Mouse (Mus musculus): ENCODE data around the gene Tsfm. TPM values are rescaled to one million over a fixed set of nuclear protein-coding genes. Genes with fewer than 3 reads are reported as not detected.
A peak's percentile ranks its signal among the peaks of the same experiment; 100 is the strongest.

Tsfm gene
- polyA plus RNA-seq, 1 experiment from 2014 or later, result 61.0 TPM

- DNase-seq (ENCODE audit: low spot score) (no peak), ATAC-seq (ENCODE audit: low read depth) (no peak)
- H3K4me1 ChIP-seq (ENCODE audit: control insufficient read depth, insufficient read depth, low read length), result peaks cover 24% of the 10 kb centered on the region
- whole genome bisulfite sequencing, result 19% methylated on average over 7 of the region's 7 CpGs
- H3K27ac ChIP-seq (replicated peaks; ENCODE audit: low read depth, low read length), result peak overlapping the region; percentile 77; the same call in 1 of the 2 replicates
- H3K9me3 ChIP-seq (ENCODE audit: control insufficient read depth, low read length), result no peaks in the 10 kb centered on the region
- no peaks in the 10 kb centered on the region for H3K36me3 ChIP-seq (ENCODE audit: control insufficient read depth, insufficient read depth, low read length)
- no peak overlapping the region for H3K4me3 ChIP-seq (ENCODE audit: low read depth, low read length)
- no peak overlapping the region for H3K4me2 ChIP-seq (ENCODE audit: low read depth, low read length)
- H3K27me3 ChIP-seq (replicated peaks; ENCODE audit: control insufficient read depth, insufficient read depth, low read length), result no peaks in the 10 kb centered on the region
- no peak overlapping the region for H3K9ac ChIP-seq (ENCODE audit: low read depth, low read length)
These were observed 57.7 kb downstream of the Tsfm start for GRCm38 (mm10) chr10:126972988-126973387.

- Histone ChIP-seq H3K9ac (ENCODE audit: low read depth, low read length) (0 out of 2 replicates have a peak overlapping the region, but pooled peaks have one; percentile 21), H3K36me3 (ENCODE audit: control insufficient read depth, insufficient read depth, low read length) (no peaks in the 10 kb centered on the region), H3K27ac (replicated peaks; ENCODE audit: low read depth, low read length) (peak overlapping the region; percentile 77), H3K27me3 (replicated peaks; ENCODE audit: control insufficient read depth, insufficient read depth, low read length) (no peaks in the 10 kb centered on the region), H3K4me3 (ENCODE audit: low read depth, low read length) (no peak overlapping the region), H3K9me3 (ENCODE audit: control insufficient read depth, low read length) (no peaks in the 10 kb centered on the region), H3K4me2 (ENCODE audit: low read depth, low read length) (peak overlapping the region; percentile 32), H3K4me1 (ENCODE audit: control insufficient read depth, insufficient read depth, low read length) (peaks cover 18% of the 10 kb centered on the region)
- DNase-seq (ENCODE audit: low spot score), result peak; percentile 95
- ATAC-seq (ENCODE audit: low read depth), result peak; percentile 95
- 6% methylated on average over 12 of the region's 13 CpGs for WGBS
These were observed 58.5 kb downstream of the Tsfm start for GRCm38 (mm10) chr10:126972051-126972725.

- Histone ChIP-seq H3K27ac (replicated peaks; ENCODE audit: low read depth, low read length) (peak overlapping the region; percentile 77), H3K4me1 (ENCODE audit: control insufficient read depth, insufficient read depth, low read length) (peaks cover 18% of the 10 kb centered on the region), H3K9ac (ENCODE audit: low read depth, low read length) (0 out of 2 replicates have a peak overlapping the region, but pooled peaks have one; percentile 21), H3K27me3 (replicated peaks; ENCODE audit: control insufficient read depth, insufficient read depth, low read length) (no peaks in the 10 kb centered on the region), H3K4me2 (ENCODE audit: low read depth, low read length) (peak overlapping the region; percentile 32), H3K4me3 (ENCODE audit: low read depth, low read length) (no peak overlapping the region), H3K9me3 (ENCODE audit: control insufficient read depth, low read length) (no peaks in the 10 kb centered on the region), H3K36me3 (ENCODE audit: control insufficient read depth, insufficient read depth, low read length) (no peaks in the 10 kb centered on the region)
- DNase-seq (ENCODE audit: low spot score) (no peak), ATAC-seq (ENCODE audit: low read depth) (peak; percentile 19; the same call in 1 of the 2 replicates)
- 13% methylated on average over 12 of the region's 12 CpGs for WGBS
These were observed 59.1 kb downstream of the Tsfm start for GRCm38 (mm10) chr10:126971363-126972050.

GRCm38 (mm10) chr10:126963821-126964220, 66.8 kb downstream of the Tsfm start:
- Histone ChIP-seq H3K4me3 (ENCODE audit: low read depth, low read length) (no peak overlapping the region), H3K9ac (ENCODE audit: low read depth, low read length) (no peak overlapping the region), H3K27ac (replicated peaks; ENCODE audit: low read depth, low read length) (peak overlapping the region; percentile 95), H3K27me3 (replicated peaks; ENCODE audit: control insufficient read depth, insufficient read depth, low read length) (no peaks in the 10 kb centered on the region), H3K4me1 (ENCODE audit: control insufficient read depth, insufficient read depth, low read length) (peaks cover 21% of the 10 kb centered on the region), H3K36me3 (ENCODE audit: control insufficient read depth, insufficient read depth, low read length) (no peaks in the 10 kb centered on the region), H3K4me2 (ENCODE audit: low read depth, low read length) (no peak overlapping the region), H3K9me3 (ENCODE audit: control insufficient read depth, low read length) (no peaks in the 10 kb centered on the region)
- ATAC-seq (ENCODE audit: low read depth) (no peak), DNase-seq (ENCODE audit: low spot score) (no peak)
- 89% methylated on average over 8 of the region's 8 CpGs for WGBS

GRCm38 (mm10) chr10:126962966-126963330, 67.7 kb downstream of the Tsfm start:
- peaks cover 21% of the 10 kb centered on the region for H3K4me1 ChIP-seq (ENCODE audit: control insufficient read depth, insufficient read depth, low read length)
- no peak for ATAC-seq (ENCODE audit: low read depth)
- H3K27me3 ChIP-seq (replicated peaks; ENCODE audit: control insufficient read depth, insufficient read depth, low read length), result no peaks in the 10 kb centered on the region
- H3K36me3 ChIP-seq (ENCODE audit: control insufficient read depth, insufficient read depth, low read length), result no peaks in the 10 kb centered on the region
- H3K4me2 ChIP-seq (ENCODE audit: low read depth, low read length), result 0 out of 2 replicates have a peak overlapping the region, but pooled peaks have one; percentile 33
- H3K4me3 ChIP-seq (ENCODE audit: low read depth, low read length), result no peak overlapping the region
- WGBS, result 24% methylated on average over 6 of the region's 6 CpGs
- peak overlapping the region; percentile 50 for H3K9ac ChIP-seq (ENCODE audit: low read depth, low read length)
- H3K27ac ChIP-seq (replicated peaks; ENCODE audit: low read depth, low read length), result peak overlapping the region; percentile 95
- H3K9me3 ChIP-seq (ENCODE audit: control insufficient read depth, low read length), result no peaks in the 10 kb centered on the region
- peak; percentile 52 for DNase-seq (ENCODE audit: low spot score)

GRCm38 (mm10) chr10:126962271-126962965, 68.2 kb downstream of the Tsfm start:
- Histone ChIP-seq H3K4me2 (ENCODE audit: low read depth, low read length) (peak overlapping the region; percentile 33), H3K9me3 (ENCODE audit: control insufficient read depth, low read length) (no peaks in the 10 kb centered on the region), H3K4me1 (ENCODE audit: control insufficient read depth, insufficient read depth, low read length) (peaks cover 25% of the 10 kb centered on the region), H3K36me3 (ENCODE audit: control insufficient read depth, insufficient read depth, low read length) (no peaks in the 10 kb centered on the region), H3K27me3 (replicated peaks; ENCODE audit: control insufficient read depth, insufficient read depth, low read length) (no peaks in the 10 kb centered on the region), H3K9ac (ENCODE audit: low read depth, low read length) (peak overlapping the region; percentile 47), H3K27ac (replicated peaks; ENCODE audit: low read depth, low read length) (peak overlapping the region; percentile 95), H3K4me3 (ENCODE audit: low read depth, low read length) (no peak overlapping the region)
- WGBS, result 20% methylated on average over 15 of the region's 15 CpGs
- DNase-seq (ENCODE audit: low spot score) (peak; percentile 91), ATAC-seq (ENCODE audit: low read depth) (peak; percentile 78)

- H3K9ac ChIP-seq (ENCODE audit: low read depth, low read length), result peak overlapping the region; percentile 47
- 53% methylated on average over 10 of the region's 10 CpGs for WGBS
- DNase-seq (ENCODE audit: low spot score) (peak; percentile 56), ATAC-seq (ENCODE audit: low read depth) (no peak)
- H3K27ac ChIP-seq (replicated peaks; ENCODE audit: low read depth, low read length), result peak overlapping the region; percentile 95
- H3K27me3 ChIP-seq (replicated peaks; ENCODE audit: control insufficient read depth, insufficient read depth, low read length), result no peaks in the 10 kb centered on the region
- peak overlapping the region; percentile 33 for H3K4me2 ChIP-seq (ENCODE audit: low read depth, low read length)
- no peaks in the 10 kb centered on the region for H3K9me3 ChIP-seq (ENCODE audit: control insufficient read depth, low read length)
- no peaks in the 10 kb centered on the region for H3K36me3 ChIP-seq (ENCODE audit: control insufficient read depth, insufficient read depth, low read length)
- H3K4me1 ChIP-seq (ENCODE audit: control insufficient read depth, insufficient read depth, low read length), result peaks cover 32% of the 10 kb centered on the region
- no peak overlapping the region for H3K4me3 ChIP-seq (ENCODE audit: low read depth, low read length)
These were observed 68.9 kb downstream of the Tsfm start for GRCm38 (mm10) chr10:126961757-126962156.
